Mouse (Mus musculus): ENCODE results near the gene Sh3glb2. TPM values are rescaled to one million over a fixed set of nuclear protein-coding genes. Genes with fewer than 3 reads are reported as not detected.

Gene Sh3glb2
- polyA plus RNA-seq, 1 experiment from 2014 or later, result 70.7 TPM

DNA sequence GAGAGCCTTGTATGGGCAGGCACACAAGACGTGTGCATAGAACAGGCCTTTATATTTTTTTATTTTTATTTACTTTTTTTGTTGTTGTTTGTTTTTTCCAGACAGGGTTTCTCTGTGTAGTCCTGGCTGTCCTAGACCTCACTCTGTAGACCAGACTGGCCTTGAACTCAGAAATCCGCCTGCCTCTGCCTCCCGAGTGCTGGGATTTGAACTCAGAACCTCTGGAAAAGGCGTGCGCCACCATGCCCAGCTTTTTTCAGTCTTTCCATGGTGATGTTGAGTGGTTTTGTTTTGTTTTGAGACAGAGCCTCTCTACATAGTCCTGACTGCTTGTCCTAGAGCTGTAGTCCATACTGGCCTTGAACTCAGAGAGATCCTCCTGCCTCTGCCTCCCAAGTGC, 13.6 kb upstream of the Sh3glb2 start:
- H3K9me3 ChIP-seq (replicated peaks), result no peaks in the 10 kb centered on the region
- no peak overlapping the region for H3K27ac ChIP-seq (replicated peaks)
- H3K4me3 ChIP-seq, result no peak overlapping the region
- no peak for DNase-seq (ENCODE audit: low spot score)
- 95% methylated on average over 5 of the region's 5 CpGs for WGBS
- H3K36me3 ChIP-seq, result peaks cover 97% of the 10 kb centered on the region
- no peaks in the 10 kb centered on the region for H3K27me3 ChIP-seq (ENCODE audit: low read depth, poor library complexity, severe bottlenecking)
- H3K4me1 ChIP-seq, result no peaks in the 10 kb centered on the region

DNA sequence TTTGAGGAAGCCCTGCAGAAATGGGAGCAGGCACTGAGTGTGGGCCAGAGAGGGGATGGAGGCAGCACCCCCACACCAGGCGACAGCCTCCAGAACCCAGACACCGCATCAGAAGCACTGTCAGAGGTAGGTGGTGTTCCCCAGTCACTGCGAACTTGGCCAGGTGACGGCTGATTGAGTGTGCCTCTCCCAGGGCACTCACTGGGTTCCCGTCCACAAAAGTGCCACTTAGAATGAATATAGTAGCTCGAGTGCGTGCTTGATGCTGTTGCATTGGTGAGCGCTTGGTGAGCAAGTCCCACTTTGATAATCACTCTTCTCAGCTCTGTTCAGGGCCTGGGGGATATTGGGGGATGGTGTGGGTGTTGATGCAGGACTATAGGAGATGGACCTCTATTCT, 12.4 kb upstream of the Sh3glb2 start:
- 94% methylated on average over 8 of the region's 8 CpGs for WGBS
- Histone ChIP-seq H3K9me3 (replicated peaks) (no peaks in the 10 kb centered on the region), H3K4me3 (no peak overlapping the region), H3K27ac (replicated peaks) (no peak overlapping the region), H3K4me1 (no peaks in the 10 kb centered on the region), H3K36me3 (peaks cover 96% of the 10 kb centered on the region), H3K27me3 (ENCODE audit: low read depth, poor library complexity, severe bottlenecking) (no peaks in the 10 kb centered on the region)
- DNase-seq (ENCODE audit: low spot score), result no peak

DNA sequence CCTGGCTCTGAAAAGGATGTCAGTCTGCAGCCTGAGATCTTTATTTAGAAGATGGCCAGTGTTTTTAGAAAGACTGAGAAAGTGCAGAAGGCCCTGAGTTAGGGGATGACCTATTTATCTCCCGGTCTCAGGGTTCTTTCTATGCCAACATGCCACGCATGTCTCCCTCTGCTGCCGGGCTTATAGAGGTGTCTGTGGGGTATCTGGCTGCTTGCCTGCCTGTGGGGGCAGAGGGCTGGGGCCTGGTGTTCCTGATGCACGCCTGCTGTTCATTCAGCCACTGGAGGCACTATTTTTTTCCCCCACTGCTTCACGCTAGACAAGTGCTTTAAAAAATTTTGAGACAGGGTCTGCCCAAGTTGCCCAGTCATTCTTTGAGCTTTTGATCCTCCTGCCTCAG, 7.1 kb upstream of the Sh3glb2 start:
- Histone ChIP-seq H3K36me3 (peaks cover 49% of the 10 kb centered on the region), H3K4me1 (peaks cover 21% of the 10 kb centered on the region), H3K27ac (replicated peaks) (no peak overlapping the region), H3K27me3 (ENCODE audit: low read depth, poor library complexity, severe bottlenecking) (no peaks in the 10 kb centered on the region), H3K4me3 (no peak overlapping the region), H3K9me3 (replicated peaks) (no peaks in the 10 kb centered on the region)
- DNase-seq (ENCODE audit: low spot score), result no peak
- WGBS, result 83% methylated on average over 5 of the region's 5 CpGs

DNA sequence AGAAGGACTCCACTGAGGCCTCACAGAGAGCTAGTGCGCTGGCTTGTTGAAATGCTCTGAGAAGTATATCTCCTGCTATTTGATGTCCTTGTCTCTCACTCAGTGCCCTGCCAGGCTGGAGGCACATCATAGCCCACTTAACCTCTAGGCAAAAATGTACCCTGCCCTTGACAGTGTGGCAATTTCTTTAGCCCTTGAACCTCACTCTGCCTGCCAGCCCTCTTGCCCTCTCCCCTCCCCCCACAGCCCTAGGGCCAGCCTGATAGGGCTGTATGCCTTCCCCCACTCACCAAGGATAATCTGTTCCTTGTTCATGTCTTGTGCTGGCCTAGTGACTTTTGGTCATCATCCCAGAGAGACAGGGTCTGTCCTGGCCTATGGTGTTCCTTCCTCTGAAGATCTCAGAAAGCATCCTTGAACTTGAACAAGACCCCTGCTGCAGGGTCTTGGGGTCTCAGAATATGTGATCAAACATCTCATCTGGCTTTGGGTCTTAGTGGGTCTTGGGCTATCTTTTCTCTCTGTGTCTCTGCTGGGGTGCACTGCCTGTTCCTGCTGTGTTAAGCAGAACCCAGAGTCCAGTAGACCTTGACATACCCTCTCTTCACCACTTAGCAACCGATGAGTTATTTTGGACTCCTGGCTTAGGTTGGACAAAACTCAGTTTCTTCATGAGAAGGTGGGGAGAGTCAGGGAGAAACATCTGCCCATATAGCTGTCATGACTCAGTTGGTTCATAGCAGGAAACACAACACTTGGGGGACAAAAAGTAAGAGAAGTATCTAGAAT, 6.3 kb upstream of the Sh3glb2 start:
- 90% methylated on average over 2 of the region's 2 CpGs for WGBS
- peak overlapping the region; percentile 97 for H3K4me3 ChIP-seq
- H3K9me3 ChIP-seq (replicated peaks), result no peaks in the 10 kb centered on the region
- H3K4me1 ChIP-seq, result peaks cover 21% of the 10 kb centered on the region
- peak overlapping the region; percentile 90; the same call in 1 of the 2 replicates for H3K27ac ChIP-seq (replicated peaks)
- no peaks in the 10 kb centered on the region for H3K27me3 ChIP-seq (ENCODE audit: low read depth, poor library complexity, severe bottlenecking)
- H3K36me3 ChIP-seq, result peaks cover 42% of the 10 kb centered on the region
- no peak for DNase-seq (ENCODE audit: low spot score)

DNA sequence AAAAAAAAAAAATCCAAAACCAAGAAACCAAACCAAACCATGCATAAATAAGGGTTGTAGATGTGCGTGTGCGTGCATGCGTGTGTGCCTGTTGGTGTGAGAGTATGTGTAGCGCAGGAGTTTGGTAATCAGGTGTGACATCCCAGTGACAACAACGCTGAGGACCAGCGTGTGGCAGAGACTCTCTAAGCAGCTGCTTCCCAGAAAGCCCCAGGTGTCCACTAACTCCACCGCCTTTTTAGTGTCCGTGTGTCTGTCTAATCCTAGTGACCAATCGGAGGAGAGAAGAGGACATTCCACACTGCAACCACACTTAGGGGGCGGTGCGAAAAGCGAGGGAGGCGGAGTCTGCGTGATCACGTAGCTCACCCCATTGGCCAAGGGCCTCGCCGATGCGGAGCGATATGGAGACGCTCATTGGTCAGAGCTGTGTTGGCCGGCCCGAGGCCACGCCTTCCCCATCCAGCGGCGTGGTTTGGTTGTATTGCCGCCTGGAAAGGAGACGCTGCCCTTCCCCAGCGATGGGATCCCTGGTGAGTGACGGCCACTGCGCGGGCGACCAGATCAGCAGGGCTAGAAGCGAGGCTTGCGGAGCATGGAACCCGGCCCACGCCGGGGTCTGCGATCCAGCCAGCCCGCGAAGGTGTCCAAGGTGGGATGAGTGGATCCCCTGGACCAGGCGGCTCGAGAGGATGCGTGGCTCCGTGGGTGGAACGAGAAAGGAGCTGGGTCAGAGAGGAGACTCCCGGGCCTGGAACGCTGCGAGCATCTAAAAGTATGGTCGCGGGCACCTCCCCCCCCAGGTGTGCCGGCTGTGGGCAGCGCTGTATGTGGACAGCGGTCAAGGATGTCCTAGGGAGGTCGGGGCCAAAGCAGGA, 4.9 kb upstream of the Sh3glb2 start, which contains the start of gene Miga2:
Gene Miga2 (plus strand): TSS at position 461 of the 878 bp plus-strand sequence.
- Histone ChIP-seq H3K36me3 (peaks cover 27% of the 10 kb centered on the region), H3K9me3 (replicated peaks) (no peaks in the 10 kb centered on the region), H3K4me1 (peaks cover 24% of the 10 kb centered on the region), H3K27me3 (ENCODE audit: low read depth, poor library complexity, severe bottlenecking) (no peaks in the 10 kb centered on the region), H3K27ac (replicated peaks) (peak within 1 kb of the TSS; percentile 90), H3K4me3 (peak within 1 kb of the TSS; percentile 97)
- peak; percentile 99 for DNase-seq (ENCODE audit: low spot score)
- under 1% methylated on average over 54 of the region's 54 CpGs for WGBS

GRCm38 (mm10) chr2:30362865-30363264, 3.7 kb upstream of the Sh3glb2 start:
- Histone ChIP-seq H3K27ac (replicated peaks) (no peak overlapping the region), H3K4me3 (no peak overlapping the region), H3K27me3 (ENCODE audit: low read depth, poor library complexity, severe bottlenecking) (no peaks in the 10 kb centered on the region), H3K4me1 (peaks cover 36% of the 10 kb centered on the region), H3K36me3 (peaks cover 16% of the 10 kb centered on the region), H3K9me3 (replicated peaks) (no peaks in the 10 kb centered on the region)
- WGBS, result 72% methylated on average over 5 of the region's 5 CpGs
- no peak for DNase-seq (ENCODE audit: low spot score)

DNA sequence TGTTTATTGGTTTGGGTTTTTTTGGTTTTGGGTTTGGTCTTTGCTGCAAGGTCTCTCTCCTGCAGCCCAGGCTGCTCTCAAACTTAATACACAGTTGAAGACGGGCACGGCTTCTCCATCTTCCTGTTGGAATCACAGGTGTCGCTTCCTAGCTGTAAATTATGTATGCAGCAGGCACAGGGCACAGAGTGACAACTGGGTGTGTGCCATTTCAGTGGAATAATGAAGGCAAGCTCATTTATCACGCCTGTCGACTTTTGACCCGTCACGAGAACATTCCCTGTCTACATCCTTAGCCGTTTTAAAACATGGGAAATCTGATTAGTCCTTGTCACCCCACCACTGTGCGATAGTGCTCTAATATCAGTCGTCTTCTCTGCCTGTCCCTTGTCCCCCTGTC, 1.5 kb upstream of the Sh3glb2 start:
- no peak overlapping the region for H3K4me3 ChIP-seq
- H3K27ac ChIP-seq (replicated peaks), result no peak overlapping the region
- no peaks in the 10 kb centered on the region; the same call in 1 of the 2 replicates for H3K36me3 ChIP-seq
- 81% methylated on average over 10 of the region's 10 CpGs for WGBS
- H3K9me3 ChIP-seq (replicated peaks), result no peaks in the 10 kb centered on the region
- no peak for DNase-seq (ENCODE audit: low spot score)
- peaks cover 56% of the 10 kb centered on the region for H3K4me1 ChIP-seq
- no peaks in the 10 kb centered on the region for H3K27me3 ChIP-seq (ENCODE audit: low read depth, poor library complexity, severe bottlenecking)

DNA sequence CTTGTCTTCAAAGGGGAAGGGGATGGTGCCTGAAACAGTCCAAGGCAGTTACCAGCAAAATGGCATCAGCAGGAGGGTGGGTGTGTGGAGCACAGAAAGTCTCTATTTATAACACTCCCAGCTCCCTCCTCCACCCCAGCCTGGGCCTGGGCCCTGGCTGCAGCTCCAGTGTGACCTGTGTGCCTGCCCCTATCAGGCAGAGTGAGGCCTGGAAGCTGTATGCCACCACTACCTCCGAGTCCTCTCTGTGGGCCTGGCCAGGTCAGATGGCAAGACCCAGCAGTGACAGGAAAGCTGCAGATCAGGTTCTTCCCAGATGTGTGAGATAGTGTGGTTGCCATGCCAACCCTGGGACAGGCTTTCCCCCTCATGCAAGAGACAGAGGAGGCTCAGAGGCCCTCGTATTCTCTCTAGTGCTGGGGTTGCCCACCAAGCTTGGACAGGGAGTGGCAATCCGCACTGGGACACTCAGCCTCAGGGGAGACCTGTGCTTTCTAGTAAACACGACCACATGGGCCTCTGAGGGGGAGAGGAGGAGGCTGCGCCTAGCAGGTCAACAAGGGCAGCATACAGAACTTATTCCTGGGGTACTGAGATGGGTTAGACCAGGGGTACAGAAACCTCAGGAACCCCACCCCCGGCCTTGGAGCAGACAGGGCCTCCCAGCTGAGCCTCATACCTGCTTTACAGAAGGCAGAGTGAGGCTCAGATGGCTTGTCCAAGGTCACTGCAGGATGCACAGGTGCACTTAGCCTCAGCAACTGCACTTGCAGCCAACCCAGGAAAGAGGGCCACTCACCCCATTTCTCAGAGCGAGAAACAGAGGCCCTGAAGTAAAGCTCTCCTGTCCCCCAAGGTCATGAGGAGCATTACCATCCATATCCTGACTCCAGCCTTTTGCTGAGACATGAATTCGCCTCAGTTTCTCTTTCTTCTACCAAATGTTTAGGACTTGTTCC, 1.3 kb downstream of the Sh3glb2 start:
- peak overlapping the region; percentile 76 for H3K4me3 ChIP-seq
- H3K27ac ChIP-seq (replicated peaks), result peak overlapping the region; percentile 88; the same call in 1 of the 2 replicates
- no peaks in the 10 kb centered on the region for H3K27me3 ChIP-seq (ENCODE audit: low read depth, poor library complexity, severe bottlenecking)
- peaks cover 24% of the 10 kb centered on the region for H3K36me3 ChIP-seq
- DNase-seq (ENCODE audit: low spot score), result peak; percentile 27
- no peaks in the 10 kb centered on the region for H3K9me3 ChIP-seq (replicated peaks)
- WGBS, result 59% methylated on average over 8 of the region's 8 CpGs
- peaks cover 40% of the 10 kb centered on the region for H3K4me1 ChIP-seq

DNA sequence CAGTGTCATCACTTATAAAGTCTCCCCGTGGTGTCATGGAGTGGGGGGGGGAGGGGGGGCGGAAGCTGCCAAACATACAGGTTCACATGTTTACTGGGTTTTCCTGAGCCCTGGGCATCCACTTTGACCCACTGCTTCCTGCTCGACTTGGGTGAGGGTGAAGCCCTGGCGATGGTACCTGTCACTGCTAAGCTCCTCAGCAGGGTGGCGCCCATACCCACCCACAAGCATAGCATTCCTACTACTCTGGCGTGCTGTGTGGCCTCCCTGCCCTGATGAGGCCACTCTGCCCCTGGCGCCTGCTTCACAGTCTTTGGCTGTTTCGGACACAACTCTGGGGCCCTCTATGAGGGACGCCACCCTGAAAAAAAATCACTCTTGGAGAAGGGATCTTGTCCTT, 2.2 kb downstream of the Sh3glb2 start:
- H3K27me3 ChIP-seq (ENCODE audit: low read depth, poor library complexity, severe bottlenecking), result no peaks in the 10 kb centered on the region
- H3K27ac ChIP-seq (replicated peaks), result no peak overlapping the region
- no peak for DNase-seq (ENCODE audit: low spot score)
- H3K9me3 ChIP-seq (replicated peaks), result no peaks in the 10 kb centered on the region
- peaks cover 31% of the 10 kb centered on the region for H3K36me3 ChIP-seq
- WGBS, result 75% methylated on average over 9 of the region's 9 CpGs
- peaks cover 40% of the 10 kb centered on the region for H3K4me1 ChIP-seq
- no peak overlapping the region for H3K4me3 ChIP-seq

DNA sequence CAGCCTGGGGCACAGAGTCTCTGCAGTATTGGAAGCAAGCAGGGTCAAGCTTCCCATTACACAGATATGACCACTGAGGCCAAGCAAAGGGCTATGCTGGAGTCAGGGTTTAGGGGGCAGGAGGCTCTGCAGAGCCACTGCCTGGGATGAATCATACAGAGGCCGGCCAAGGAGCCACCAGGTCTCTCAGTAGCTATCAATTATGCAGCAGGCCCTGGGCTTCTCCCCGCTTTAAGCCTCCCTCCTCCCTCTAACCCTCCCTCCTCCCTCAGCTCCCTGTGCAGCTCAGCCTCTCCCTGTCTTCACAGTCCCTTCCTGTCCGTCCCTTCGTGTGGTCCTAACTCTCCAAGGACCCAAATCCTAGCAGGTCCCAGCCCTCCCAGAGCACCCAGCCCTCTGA, 2.9 kb downstream of the Sh3glb2 start:
- Histone ChIP-seq H3K9me3 (replicated peaks) (no peaks in the 10 kb centered on the region), H3K4me1 (peaks cover 40% of the 10 kb centered on the region), H3K36me3 (peaks cover 32% of the 10 kb centered on the region), H3K27me3 (ENCODE audit: low read depth, poor library complexity, severe bottlenecking) (no peaks in the 10 kb centered on the region), H3K4me3 (no peak overlapping the region), H3K27ac (replicated peaks) (no peak overlapping the region)
- no peak for DNase-seq (ENCODE audit: low spot score)
- 66% methylated on average over 4 of the region's 4 CpGs for WGBS

DNA sequence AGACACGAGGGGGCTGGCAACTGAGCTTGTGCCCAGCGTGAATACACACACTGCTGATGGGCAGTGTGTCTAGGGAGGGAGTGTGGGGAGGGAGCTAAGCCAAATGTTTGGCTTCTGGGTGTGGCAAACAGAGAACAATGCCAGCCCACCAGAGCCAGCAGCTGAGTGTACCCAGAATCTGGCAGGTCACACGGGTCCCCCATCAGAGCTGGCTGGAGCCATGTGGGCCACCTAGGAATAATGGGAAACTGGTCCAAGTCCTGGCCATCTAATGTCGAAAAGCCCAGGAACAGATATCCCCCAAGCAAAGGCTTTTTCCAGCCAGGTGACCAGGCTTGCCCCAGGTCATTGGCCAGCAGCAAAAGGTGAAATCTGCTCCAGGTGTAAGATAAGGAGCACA, 3.3 kb downstream of the Sh3glb2 start:
- Histone ChIP-seq H3K4me3 (0 out of 2 replicates have a peak overlapping the region, but pooled peaks have one; percentile 11), H3K9me3 (replicated peaks) (no peaks in the 10 kb centered on the region), H3K27ac (replicated peaks) (no peak overlapping the region), H3K36me3 (peaks cover 36% of the 10 kb centered on the region), H3K27me3 (ENCODE audit: low read depth, poor library complexity, severe bottlenecking) (no peaks in the 10 kb centered on the region), H3K4me1 (peaks cover 40% of the 10 kb centered on the region)
- 69% methylated on average over 4 of the region's 4 CpGs for WGBS
- DNase-seq (ENCODE audit: low spot score), result no peak

GRCm38 (mm10) chr2:30351149-30351548, 8.0 kb downstream of the Sh3glb2 start:
- Histone ChIP-seq H3K4me1 (peaks cover 8% of the 10 kb centered on the region; the same call in 1 of the 2 replicates), H3K9me3 (replicated peaks) (no peaks in the 10 kb centered on the region), H3K27ac (replicated peaks) (no peak overlapping the region), H3K36me3 (peaks cover 82% of the 10 kb centered on the region), H3K4me3 (no peak overlapping the region), H3K27me3 (ENCODE audit: low read depth, poor library complexity, severe bottlenecking) (no peaks in the 10 kb centered on the region)
- WGBS, result 85% methylated on average over 2 of the region's 2 CpGs
- no peak for DNase-seq (ENCODE audit: low spot score)
